Mouse (Mus musculus) 416B (cell line): ENCODE data around the gene Lmnb2.
A peak's percentile ranks its signal among the peaks of the same experiment; 100 is the strongest.

Experiments
- DNase-seq: peaks from one replicate; pipeline ENCODE4 v3.0.0; 2011; ENCODE audit warnings: low read depth

Gene Lmnb2

DNA sequence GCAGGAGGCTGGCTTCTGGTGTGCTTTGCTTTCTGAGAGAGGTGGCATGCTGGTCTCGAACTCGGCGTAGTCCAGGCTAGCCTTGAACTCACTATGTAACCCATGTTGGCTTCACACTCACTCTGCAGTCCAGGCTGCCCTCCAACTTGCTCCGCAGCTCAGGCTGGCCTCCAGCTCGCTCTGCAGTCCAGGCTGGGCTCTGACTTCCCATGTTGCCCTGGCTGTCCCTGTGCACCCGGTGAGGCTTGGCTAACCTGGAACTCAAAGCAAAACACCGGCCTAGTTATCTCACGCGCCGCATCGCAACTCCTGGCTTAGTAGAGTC is 62.3 kb downstream of the Lmnb2 start:
- DNase-seq: peak; percentile 36

DNA sequence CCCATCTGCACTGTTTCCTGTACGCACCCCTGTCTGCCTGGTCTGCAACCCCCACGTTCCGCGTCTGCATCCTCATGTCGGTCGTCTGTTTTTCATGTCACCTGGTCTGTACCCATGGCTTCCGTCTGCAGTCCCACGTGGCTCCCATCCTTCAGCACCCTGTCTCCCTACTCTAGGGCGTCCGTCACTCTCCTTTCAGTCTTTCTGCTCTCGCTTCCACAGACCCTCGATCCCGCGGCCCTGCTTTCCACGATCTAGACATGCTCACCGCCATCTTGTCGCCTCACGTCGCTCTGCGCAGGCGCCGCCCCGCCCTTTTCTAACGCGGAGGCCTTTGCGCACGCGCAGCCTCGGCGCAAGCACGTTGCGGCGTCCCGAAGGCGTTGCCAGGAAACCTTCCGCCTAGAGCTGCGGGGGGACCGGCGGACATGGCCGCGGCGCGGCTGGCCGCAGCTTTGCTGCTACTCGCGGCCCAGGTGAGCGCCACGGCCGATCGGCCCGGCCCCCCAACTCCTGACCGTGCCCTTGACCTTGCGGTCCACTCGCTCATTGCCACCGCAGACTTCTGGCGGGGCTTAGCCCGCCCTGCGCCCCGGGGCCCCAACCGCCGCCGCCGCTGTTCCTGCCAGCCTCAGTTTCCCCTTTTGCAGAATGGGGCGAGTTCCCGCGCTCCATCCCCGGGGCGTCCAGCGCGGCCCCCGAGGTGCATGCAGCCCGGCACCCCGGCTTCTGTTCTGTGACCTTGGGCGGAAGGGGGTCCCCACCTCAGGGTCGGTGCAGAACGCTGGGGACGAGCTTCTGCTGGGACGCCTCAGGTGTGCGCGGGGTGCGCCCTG is 62.9 kb downstream of the Lmnb2 start, which contains the start of the genes Lsm7 and Sppl2b:
TSS of gene Lsm7 (minus strand) at position 297 of the 836 bp plus-strand sequence.
TSS of gene Sppl2b (plus strand) at position 363 of the 836 bp plus-strand sequence.
- peak; percentile 94 for DNase-seq
